In genomic region chr8:80830724-80831566, GRCm38 (mm10) we compare ENCODE assay signal across 8 mouse cellular contexts. TPM values are rescaled to one million over a fixed set of nuclear protein-coding genes. Genes with fewer than 3 reads are reported as not detected.
A peak's percentile ranks its signal among the peaks of the same experiment; 100 is the strongest.
DNase-seq lines count a peak whose midpoint lies in the region; ATAC-seq and TF ChIP-seq lines count a peak whose summit lies in the region.

No protein-coding gene starts in this region.

- no peaks in the 10 kb centered on the region for H3K9me3 ChIP-seq in neural tube, embryonic 11.5 days (ENCODE audit: control insufficient read depth, low read length)
- H3K9me3 ChIP-seq in intestine, postnatal 0 days (ENCODE audit: control insufficient read depth): no peaks in the 10 kb centered on the region
- H3K9me3 ChIP-seq in stomach, postnatal 0 days (ENCODE audit: control insufficient read depth, low read length): no peaks in the 10 kb centered on the region

- TF ChIP-seq EP300 in stomach, postnatal 0 days (optimal IDR thresholded peaks at IDR 0.05): no peak

- H3K9ac ChIP-seq in neural tube, embryonic 11.5 days (ENCODE audit: low read length): no peak overlapping the region
- H3K9ac ChIP-seq in intestine, postnatal 0 days (ENCODE audit: low read depth, low read length): no peak overlapping the region
- H3K9ac ChIP-seq in stomach, postnatal 0 days (ENCODE audit: low read length): 0 out of 2 replicates have a peak overlapping the region, but pooled peaks have one; percentile 23

- no peaks in the 10 kb centered on the region for H3K36me3 ChIP-seq in neural tube, embryonic 11.5 days (ENCODE audit: control insufficient read depth, insufficient read depth, low read length)
- no peaks in the 10 kb centered on the region for H3K36me3 ChIP-seq in intestine, postnatal 0 days (ENCODE audit: control insufficient read depth, insufficient read depth)
- H3K36me3 ChIP-seq in stomach, postnatal 0 days (ENCODE audit: control insufficient read depth, insufficient read depth, low read length): no peaks in the 10 kb centered on the region

- ATAC-seq in neural tube, embryonic 11.5 days (ENCODE audit: insufficient read depth, low FRiP score, low TSS enrichment): 0 out of 2 replicates have a peak, but pooled peaks have one; percentile 38
- peak; percentile 25; the same call in 1 of the 2 replicates for ATAC-seq in intestine, postnatal 0 days
- peak; percentile 57; the same call in 1 of the 2 replicates for ATAC-seq in stomach, postnatal 0 days (ENCODE audit: low FRiP score, low TSS enrichment)

- no peak overlapping the region for H3K4me2 ChIP-seq in neural tube, embryonic 11.5 days (ENCODE audit: low read depth)
- no peak overlapping the region for H3K4me2 ChIP-seq in intestine, postnatal 0 days (replicated peaks; ENCODE audit: low read depth)
- H3K4me2 ChIP-seq in stomach, postnatal 0 days (replicated peaks; ENCODE audit: low read depth): peak overlapping the region; percentile 8; the same call in 1 of the 2 replicates

- peak; percentile 43 to 49 for DNase-seq in cerebellum, postnatal 10 days
- no peak for DNase-seq in cerebellum, adult 18-20 months
- no peak for DNase-seq in neural tube, embryonic 11.5 days (ENCODE audit: low spot score)
- no peak for DNase-seq in neural tube, embryonic 10.5 days (ENCODE audit: extremely low spot score, low spot score)
- DNase-seq in stomach, postnatal 0 days (ENCODE audit: low spot score): no peak
- DNase-seq in thymus, postnatal 14 days: no peak
- DNase-seq in left cerebral cortex, postnatal 25 days (ENCODE audit: low spot score in 2 of 2): no peak

- no peak overlapping the region for H3K4me3 ChIP-seq in neural tube, embryonic 11.5 days (ENCODE audit: low read depth, low read length)
- H3K4me3 ChIP-seq in intestine, postnatal 0 days (ENCODE audit: low read depth, low read length): no peak overlapping the region
- no peak overlapping the region for H3K4me3 ChIP-seq in stomach, postnatal 0 days (ENCODE audit: low read depth, low read length)

- intact Hi-C loops in left cerebral cortex, postnatal 25 days (cut with DNase I): no loop called here

- no peaks in the 10 kb centered on the region for H3K27me3 ChIP-seq in neural tube, embryonic 11.5 days (ENCODE audit: control insufficient read depth, insufficient read depth, low read length)
- H3K27me3 ChIP-seq in intestine, postnatal 0 days (replicated peaks; ENCODE audit: control insufficient read depth, insufficient read depth, low read length): no peaks in the 10 kb centered on the region
- no peaks in the 10 kb centered on the region for H3K27me3 ChIP-seq in stomach, postnatal 0 days (ENCODE audit: control insufficient read depth, insufficient read depth, low read length)

- peaks cover 8% of the 10 kb centered on the region; the same call in 1 of the 2 replicates for H3K4me1 ChIP-seq in neural tube, embryonic 11.5 days (ENCODE audit: control insufficient read depth, insufficient read depth, low read length)
- H3K4me1 ChIP-seq in intestine, postnatal 0 days (replicated peaks; ENCODE audit: control insufficient read depth, insufficient read depth, low read length): 0 out of 2 replicates have a peak, but pooled peaks cover 6% of the 10 kb centered on the region
- H3K4me1 ChIP-seq in stomach, postnatal 0 days (replicated peaks; ENCODE audit: control insufficient read depth, insufficient read depth): peaks cover 6% of the 10 kb centered on the region; the same call in 1 of the 2 replicates

- no peak for TF ChIP-seq CTCF in intestine, postnatal 0 days (IDR thresholded peaks at IDR 0.05; ENCODE audit: low read depth)
- TF ChIP-seq CTCF in stomach, postnatal 0 days (IDR thresholded peaks at IDR 0.05; ENCODE audit: low read depth): no peak

- 71% methylated on average over 11 of the region's 11 CpGs for WGBS in neural tube, embryonic 11.5 days
- 44% methylated on average over 11 of the region's 11 CpGs for WGBS in intestine, postnatal 0 days
- 31% methylated on average over 11 of the region's 11 CpGs for WGBS in stomach, postnatal 0 days

- H3K27ac ChIP-seq in neural tube, embryonic 11.5 days (ENCODE audit: low read depth, low read length): peak overlapping the region; percentile 39; the same call in 1 of the 2 replicates
- 0 out of 2 replicates have a peak overlapping the region, but pooled peaks have one; percentile 3 for H3K27ac ChIP-seq in intestine, postnatal 0 days (ENCODE audit: low read depth, low read length)
- H3K27ac ChIP-seq in stomach, postnatal 0 days (replicated peaks): peak overlapping the region; percentile 56; the same call in 1 of the 2 replicates

RNA-seq across cellular contexts. Expression of gene Gab1, which starts 49.4 kb away (rescaled TPM):
- polyA plus RNA-seq in neural tube, embryonic 11.5 days (2014; fragmentation: Nextera tagmentation; extraction: Ambion mirVana): 24.5 and 24.8 TPM in 2 replicates
- polyA plus RNA-seq in intestine, postnatal 0 days (2015; fragmentation: Nextera tagmentation; extraction: Ambion mirVana): 8.9 and 9.1 TPM in 2 replicates
- 7.3 and 8.3 TPM in 2 replicates for polyA plus RNA-seq in stomach, postnatal 0 days (2015; fragmentation: Nextera tagmentation; extraction: Ambion mirVana)
- total RNA-seq in left cerebral cortex, postnatal 25 days (2021): 10 to 100 TPM; 13.6 to 14.1 TPM

Comparison
In these comparisons a context has a peak if more than half of its experiments do, and no peak if none do; other contexts are left out.
1. DNase-seq: peak in cerebellum, postnatal 10 days (2 of 2); none in cerebellum, adult 18-20 months (0 of 2), neural tube, embryonic 11.5 days (single experiment), neural tube, embryonic 10.5 days (single experiment), stomach, postnatal 0 days (single experiment), thymus, postnatal 14 days (single experiment) and left cerebral cortex, postnatal 25 days (0 of 2).
2. H3K27ac ChIP-seq: peak in every context shown above with its lines; median percentile 56 in stomach, postnatal 0 days; 39 in neural tube, embryonic 11.5 days; 3 in intestine, postnatal 0 days.
3. Peak in every context shown above with its lines, with median percentiles within 50 percentile points of each other: ATAC-seq.